Mouse (Mus musculus): ENCODE results near the gene Tekt2. TPM values are rescaled to one million over a fixed set of nuclear protein-coding genes. Genes with fewer than 3 reads are reported as not detected.

The Tekt2 gene
- total RNA-seq, 2 experiments from 2014 or later = 0.38 TPM; not detected in 1

DNA sequence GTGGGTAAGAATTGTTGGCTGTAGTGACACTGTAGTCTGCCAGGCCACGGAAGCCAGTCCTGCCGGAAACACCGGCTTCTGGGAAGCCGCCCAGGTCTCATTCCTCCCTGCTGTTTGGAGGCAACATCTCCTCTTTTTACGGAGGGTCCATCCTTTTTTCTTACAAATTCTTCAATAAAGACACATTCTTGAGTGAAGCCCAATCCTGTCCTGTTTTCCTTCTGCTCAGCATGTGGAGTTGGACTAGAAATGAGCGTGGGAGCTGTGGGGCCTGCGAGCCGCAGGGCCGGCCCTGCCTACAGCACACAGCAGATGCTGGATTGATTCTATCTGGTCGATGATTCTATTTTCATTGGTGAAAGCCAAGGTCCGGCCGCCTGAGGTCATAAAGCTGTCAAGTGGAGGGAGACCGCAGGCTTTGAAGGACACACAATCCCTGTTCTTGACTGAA is 49.8 kb downstream of the Tekt2 start:
- ATAC-seq (ENCODE audit: poor library complexity, severe bottlenecking) = no peak

- ATAC-seq (ENCODE audit: poor library complexity, severe bottlenecking) = no peak
These were observed 50.4 kb downstream of the Tekt2 start for GRCm38 (mm10) chr4:126275081-126275480.

DNA sequence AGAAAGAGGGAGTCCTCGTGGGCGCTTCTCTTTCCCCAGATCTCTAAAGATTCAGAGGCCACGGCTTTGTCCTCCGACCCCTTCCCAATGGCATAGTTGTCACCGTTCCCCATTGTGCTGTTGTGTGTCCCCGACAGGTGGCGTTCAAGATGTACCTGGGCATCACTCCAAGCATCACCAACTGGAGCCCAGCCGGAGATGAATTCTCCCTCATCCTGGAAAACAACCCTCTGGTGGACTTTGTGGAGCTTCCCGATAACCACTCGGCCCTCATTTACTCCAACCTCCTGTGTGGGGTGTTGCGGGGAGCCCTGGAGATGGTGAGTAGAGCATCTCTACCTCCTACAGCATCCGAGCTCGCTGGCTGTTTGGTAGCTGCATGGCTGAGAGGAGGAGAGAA is 51.7 kb downstream of the Tekt2 start:
- no peak for ATAC-seq (ENCODE audit: poor library complexity, severe bottlenecking)

Other genes with a start within 250 kb of the Tekt2 start
- gene Lsm10, start 229.1 kb downstream of the Tekt2 start, total RNA-seq (2015) = 47.3 and 54.9 TPM in 2 replicates
- gene Lsm10, start 229.1 kb downstream of the Tekt2 start, total RNA-seq (2017) = 19.3 and 21.7 TPM in 2 replicates
- 20.8 and 21.4 TPM in 2 replicates for gene Stk40, start 221.7 kb downstream of the Tekt2 start, total RNA-seq (2015)
- 22.5 and 32.8 TPM in 2 replicates for gene Stk40, start 221.7 kb downstream of the Tekt2 start, total RNA-seq (2017)
- 0.82 and 1.1 TPM in 2 replicates for gene Eva1b, start 177.9 kb downstream of the Tekt2 start, total RNA-seq (2015)
- gene Eva1b, start 177.9 kb downstream of the Tekt2 start, total RNA-seq (2017) = 0.24 and 1.3 TPM in 2 replicates
- not detected in 2 replicates for gene Sh3d21, start 162.2 kb downstream of the Tekt2 start, total RNA-seq (2015)
- gene Sh3d21, start 162.2 kb downstream of the Tekt2 start, total RNA-seq (2017) = 0.12 TPM in 1 of 2 replicates, not detected in the other
- gene Thrap3, start 122.9 kb downstream of the Tekt2 start, total RNA-seq (2015) = 115 and 119 TPM in 2 replicates
- 248 and 291 TPM in 2 replicates for gene Thrap3, start 122.9 kb downstream of the Tekt2 start, total RNA-seq (2017)
- gene Map7d1, start 69.3 kb downstream of the Tekt2 start, total RNA-seq (2015) = 43.9 and 45.9 TPM in 2 replicates
- 60.7 and 71.3 TPM in 2 replicates for gene Map7d1, start 69.3 kb downstream of the Tekt2 start, total RNA-seq (2017)
- 30.1 and 40.9 TPM in 2 replicates for gene Trappc3, start 63.4 kb downstream of the Tekt2 start, total RNA-seq (2015)
- 56.3 and 58.6 TPM in 2 replicates for gene Trappc3, start 63.4 kb downstream of the Tekt2 start, total RNA-seq (2017)
- gene Col8a2, start 38.9 kb downstream of the Tekt2 start, total RNA-seq (2015) = not detected in 2 replicates
- not detected in 2 replicates for gene Col8a2, start 38.9 kb downstream of the Tekt2 start, total RNA-seq (2017)
- gene Adprhl2, start 4.0 kb downstream of the Tekt2 start, total RNA-seq (2015) = 5.6 and 8.2 TPM in 2 replicates
- 10.7 and 21.7 TPM in 2 replicates for gene Adprhl2, start 4.0 kb downstream of the Tekt2 start, total RNA-seq (2017)
- 10.0 and 11.2 TPM in 2 replicates for gene Ago3, start 103.9 kb upstream of the Tekt2 start, total RNA-seq (2015)
- gene Ago3, start 103.9 kb upstream of the Tekt2 start, total RNA-seq (2017) = 6.1 and 8.4 TPM in 2 replicates
- gene Ago1, start 142.9 kb upstream of the Tekt2 start, total RNA-seq (2015) = 7.7 and 9.4 TPM in 2 replicates
- gene Ago1, start 142.9 kb upstream of the Tekt2 start, total RNA-seq (2017) = 10.7 and 11.4 TPM in 2 replicates
- 2.9 and 4.0 TPM in 2 replicates for gene Ago4, start 207.8 kb upstream of the Tekt2 start, total RNA-seq (2015)
- gene Ago4, start 207.8 kb upstream of the Tekt2 start, total RNA-seq (2017) = 5.3 and 6.2 TPM in 2 replicates
- 29.7 and 33.8 TPM in 2 replicates for gene Clspn, start 231.2 kb upstream of the Tekt2 start, total RNA-seq (2015)
- gene Clspn, start 231.2 kb upstream of the Tekt2 start, total RNA-seq (2017) = 82.6 and 84.1 TPM in 2 replicates